Mouse (Mus musculus) urinary bladder, postnatal 14 days (tissue): ENCODE results near the gene Kif3a.
A peak's percentile ranks its signal among the peaks of the same experiment; 100 is the strongest.

ENCODE experiments used
- DNase-seq: peaks from one replicate; pipeline ENCODE4 v3.0.0; 2021; ENCODE audit warnings: low spot score

Gene Kif3a

DNA sequence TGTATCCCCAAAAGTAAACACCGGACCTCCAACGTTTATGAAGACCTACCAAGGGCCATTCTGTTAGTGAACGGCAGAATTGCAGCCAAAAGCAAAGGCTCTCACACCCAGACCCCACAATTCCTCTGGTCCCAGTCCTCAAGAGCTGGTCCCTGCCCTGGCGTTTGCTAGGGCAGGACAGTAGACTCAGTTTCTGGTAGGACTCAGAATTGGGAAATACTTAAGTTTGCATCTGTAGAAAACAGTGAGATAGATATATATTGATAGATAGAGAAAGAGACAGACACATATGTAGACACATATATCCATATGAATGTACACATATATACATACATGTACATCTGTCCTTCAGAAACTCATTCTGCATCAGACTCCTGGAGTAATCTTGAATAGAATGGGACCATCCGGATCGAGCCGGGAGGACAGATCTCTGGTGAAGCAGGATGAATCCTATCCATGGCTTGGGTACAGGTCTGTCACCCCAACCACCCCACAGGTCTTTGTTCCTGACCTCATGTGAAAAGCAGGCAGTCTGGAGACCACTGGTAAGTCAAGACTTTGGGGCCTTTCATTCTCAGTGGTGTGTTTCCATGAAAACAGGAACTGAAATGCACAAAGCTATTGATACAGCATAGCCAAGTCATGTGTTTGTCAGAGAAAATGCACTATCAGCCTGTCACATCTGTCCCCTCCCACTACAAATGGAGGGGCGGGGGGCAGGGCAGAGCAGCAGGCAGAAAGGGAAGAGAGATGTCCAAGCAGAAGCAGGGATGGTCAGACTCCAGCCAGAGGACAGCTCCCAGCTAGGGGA is 49.8 kb downstream of the Kif3a start:
- no peak for DNase-seq

DNA sequence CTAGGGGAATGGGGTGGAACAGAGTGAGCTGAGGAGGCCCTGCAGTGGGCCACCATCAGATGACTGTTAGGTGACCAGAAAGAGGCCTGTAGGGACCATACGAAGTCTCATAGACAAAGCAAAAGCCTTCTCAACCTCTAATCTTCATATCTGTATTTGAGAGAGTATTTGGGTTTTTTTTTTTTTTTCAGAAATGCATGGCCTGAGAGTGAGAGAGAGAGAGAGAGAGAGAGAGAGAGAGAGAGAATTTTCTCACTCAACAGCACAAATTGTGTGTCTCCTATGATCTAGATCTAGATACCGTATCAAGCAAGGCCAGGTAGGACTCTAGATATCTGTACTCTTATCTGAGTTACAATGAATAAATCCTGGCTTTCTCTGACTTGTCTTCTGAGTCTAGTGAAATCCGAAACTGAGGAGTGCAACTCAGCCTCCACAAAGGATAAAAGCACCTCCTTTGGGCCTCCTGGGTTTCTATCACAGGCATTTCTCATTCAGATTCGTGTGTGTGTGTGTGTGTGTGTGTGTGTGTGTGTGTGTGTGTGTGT is 50.5 kb downstream of the Kif3a start:
- no peak for DNase-seq

DNA sequence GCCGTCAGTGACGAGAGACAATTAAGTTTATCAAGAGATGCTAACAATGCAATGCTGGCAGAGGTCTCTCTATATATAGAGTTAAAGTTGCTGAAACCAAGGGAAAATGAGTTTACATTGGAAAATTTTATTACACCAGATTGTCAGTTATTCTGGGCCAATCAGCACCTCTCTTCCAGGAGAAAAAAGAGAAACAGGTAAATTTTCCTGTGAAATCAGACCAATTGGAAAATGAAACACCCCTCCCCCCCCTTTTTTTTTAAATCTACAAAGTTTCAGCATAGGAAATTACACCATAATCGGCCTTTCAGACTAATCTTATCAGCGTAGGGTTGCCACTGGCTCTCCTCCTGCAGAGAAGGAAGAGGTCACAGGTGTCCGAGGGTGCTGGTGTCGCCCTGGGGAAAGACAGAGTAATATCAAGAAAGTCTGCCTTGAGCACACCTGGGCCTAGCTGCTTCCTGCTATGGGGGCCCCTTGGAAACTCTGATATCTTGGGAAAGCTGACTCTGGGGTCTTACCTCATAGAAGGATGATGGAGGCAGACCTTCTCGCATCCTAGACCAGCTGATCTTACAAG is 51.5 kb downstream of the Kif3a start, which contains the start of gene Il4:
Gene Il4, minus strand, starts transcription at position 51 of the 580 bp plus-strand sequence.
- no peak for DNase-seq

DNA sequence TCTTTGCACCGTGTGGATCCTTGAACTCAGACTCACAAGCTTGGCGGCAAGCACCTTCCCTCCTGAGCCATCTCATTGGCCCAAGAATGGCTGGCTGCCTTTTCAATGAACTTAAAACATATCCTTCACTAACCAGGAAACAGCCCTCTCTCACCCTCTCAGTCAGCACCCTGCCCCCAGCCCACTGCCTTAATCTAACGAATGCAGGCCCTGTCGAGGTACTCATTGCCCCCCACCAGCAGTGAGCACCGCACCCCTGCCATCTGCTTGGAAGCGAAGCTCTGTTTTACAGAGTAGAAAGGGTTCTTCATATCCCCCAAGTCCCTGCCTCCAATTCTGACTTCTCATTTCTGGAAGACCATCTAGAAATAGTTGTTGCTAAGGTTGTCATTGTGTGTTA is 52.2 kb downstream of the Kif3a start:
- no peak for DNase-seq

DNA sequence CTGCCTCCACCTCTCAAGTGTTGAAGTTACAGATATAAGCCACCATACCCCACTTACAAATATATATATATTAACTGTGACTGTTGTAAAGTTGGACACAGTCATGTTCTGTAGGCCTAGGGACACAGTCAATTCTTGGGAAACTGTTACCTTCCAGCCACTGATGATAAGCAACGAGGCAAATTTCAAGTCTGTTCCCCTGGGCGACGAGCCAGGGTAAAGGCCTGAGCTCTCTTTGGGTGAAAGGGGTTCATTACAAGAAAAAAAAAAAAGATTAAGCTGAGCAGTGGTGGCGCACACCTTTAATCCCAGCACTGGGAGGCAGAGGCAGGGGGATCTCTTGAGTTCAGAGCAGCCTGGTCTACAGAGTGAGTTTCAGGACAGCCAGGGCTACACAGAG is 52.9 kb downstream of the Kif3a start:
- DNase-seq: no peak

DNA sequence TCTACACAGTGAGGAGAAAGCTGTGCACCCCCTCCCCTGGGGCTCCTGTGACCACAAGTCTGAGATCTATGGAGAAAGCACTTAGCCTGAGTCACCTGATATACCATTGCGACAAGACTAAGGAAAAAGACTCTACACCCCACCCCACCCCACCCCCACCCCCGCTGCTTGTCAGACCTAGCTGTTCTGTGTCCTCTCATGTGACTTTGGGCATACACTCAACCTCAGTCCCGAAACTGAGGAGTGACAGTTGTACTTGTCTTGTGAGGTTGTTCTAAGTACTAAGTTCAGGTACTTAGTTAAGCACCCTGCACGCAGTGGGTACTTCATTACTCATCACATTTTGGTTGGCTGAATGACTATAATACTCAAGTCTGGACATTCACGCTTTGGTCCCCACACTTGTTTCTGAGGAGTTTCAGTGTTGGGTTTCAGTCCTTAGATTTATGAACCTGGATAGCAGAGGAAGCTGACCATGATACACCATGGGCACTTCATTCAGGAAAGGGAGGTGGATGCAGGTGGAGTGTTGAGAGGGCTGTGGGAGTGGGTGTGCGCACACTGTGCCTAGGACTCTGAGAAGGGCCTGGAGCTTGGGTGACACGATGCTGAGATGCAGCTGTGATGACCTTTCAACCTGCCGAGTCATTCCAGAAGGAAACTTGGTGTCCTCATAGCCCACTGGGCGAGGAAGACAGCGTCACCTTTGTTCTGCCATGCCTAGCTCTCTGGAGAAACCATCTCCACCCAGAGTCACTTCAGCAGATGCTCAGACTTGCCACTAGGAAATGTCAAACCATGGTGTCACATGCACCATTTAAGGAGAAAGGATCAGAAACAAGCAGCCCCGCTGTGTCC is 54.6 kb downstream of the Kif3a start:
- no peak for DNase-seq

DNA sequence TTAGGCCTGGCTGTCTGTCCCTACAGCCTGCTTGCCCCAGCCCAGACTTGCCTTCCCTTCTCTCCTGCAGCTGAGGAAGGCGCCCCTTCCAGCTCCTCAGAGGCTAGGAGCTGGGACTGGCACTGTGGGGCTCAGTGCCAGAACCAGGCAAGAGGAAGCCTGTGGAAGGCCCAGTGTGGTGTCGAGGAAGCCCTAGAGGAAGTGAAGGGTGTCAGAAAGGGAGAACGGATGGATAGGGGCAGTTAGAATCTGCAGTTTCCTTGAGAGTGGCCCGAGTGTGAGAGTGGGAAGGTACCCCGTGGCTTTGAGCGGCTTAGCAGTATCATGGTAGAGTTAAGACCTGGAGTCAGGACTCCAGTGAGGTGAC is 55.2 kb downstream of the Kif3a start:
- no peak for DNase-seq

DNA sequence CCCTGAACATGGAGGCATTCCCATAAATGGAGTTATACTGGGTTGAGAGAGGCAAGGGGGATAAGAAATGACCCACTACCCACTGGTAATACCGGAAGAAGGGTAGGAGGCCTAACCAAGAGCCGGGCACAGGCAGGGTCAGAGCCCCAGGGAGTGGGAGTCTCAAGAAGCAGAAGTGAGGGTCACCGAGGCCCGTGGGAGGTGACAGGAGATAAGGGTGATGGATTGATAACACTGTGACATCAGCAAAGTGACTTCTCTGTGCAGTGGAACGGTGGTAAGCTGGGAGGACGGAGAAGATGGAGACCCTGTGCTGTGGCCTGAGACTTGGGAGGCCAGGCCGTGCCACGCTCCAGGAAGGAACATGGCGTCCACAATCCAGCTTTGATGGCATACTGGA is 56.4 kb downstream of the Kif3a start:
- DNase-seq: no peak

DNA sequence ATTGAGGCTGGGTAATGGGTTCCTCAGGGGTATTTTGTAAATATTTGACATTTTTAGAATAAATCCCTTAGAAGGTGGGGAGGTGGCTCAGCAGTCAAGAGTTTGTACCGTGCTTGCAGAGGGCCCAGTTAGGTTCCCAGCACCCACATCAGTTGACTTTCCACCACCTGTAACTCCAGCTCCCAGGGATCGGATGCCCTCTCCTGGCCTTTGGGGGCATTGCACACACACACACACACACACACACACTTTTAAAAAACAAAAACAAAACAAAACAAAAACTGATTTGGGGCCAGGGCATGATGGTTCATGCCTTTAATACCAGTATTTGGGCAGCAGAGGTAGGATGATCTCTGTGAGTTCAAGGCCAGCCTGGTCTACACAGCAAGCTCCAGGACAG is 56.9 kb downstream of the Kif3a start:
- DNase-seq: no peak

DNA sequence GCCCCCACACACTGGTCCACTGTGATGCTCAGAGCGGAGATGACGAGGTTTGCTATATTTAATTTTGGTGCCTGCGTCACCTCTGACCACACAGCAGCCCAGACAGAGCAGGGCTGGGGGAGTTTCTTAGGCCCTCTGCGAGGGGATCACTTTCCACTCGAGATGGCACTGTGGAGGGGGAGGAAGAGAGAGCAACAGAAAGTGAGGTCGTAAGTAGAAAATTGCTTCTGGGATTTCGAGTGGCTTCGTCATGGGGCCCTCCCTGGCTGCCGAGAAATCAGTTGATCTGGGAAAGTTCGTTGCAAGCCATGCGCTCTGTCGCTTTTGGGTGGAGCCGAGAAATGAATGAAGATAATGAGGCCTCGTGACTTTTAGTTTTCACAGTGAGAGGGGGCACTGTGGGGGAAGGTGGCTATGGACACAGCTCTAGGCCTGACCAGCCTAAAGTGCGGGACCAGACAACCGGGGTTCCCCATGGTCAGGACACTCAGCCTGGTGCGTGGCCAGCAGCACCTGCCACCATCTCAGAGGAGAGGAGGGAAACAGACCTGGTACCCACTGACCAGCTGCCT is 59.7 kb downstream of the Kif3a start:
- no peak for DNase-seq

DNA sequence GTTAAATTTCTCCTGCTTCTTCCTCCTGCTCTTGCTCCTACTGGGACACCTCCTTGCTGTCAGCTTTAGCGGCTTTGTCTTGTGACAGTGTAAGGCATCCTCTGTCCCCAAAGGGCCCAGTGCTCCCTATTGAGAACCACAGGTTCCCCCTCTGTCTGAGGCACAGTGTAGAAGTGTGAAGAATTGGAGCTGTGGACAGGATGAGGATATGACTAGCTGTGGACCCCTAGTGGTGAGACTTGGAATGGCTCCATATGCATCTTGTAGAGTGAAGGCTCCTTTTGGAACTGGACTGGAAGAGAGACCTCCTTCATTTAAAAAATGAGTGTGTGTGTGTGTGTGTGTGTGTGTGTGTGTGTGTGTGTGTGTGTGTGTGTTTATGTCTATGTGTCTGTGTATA is 60.7 kb downstream of the Kif3a start:
- DNase-seq: peak; percentile 83

DNA sequence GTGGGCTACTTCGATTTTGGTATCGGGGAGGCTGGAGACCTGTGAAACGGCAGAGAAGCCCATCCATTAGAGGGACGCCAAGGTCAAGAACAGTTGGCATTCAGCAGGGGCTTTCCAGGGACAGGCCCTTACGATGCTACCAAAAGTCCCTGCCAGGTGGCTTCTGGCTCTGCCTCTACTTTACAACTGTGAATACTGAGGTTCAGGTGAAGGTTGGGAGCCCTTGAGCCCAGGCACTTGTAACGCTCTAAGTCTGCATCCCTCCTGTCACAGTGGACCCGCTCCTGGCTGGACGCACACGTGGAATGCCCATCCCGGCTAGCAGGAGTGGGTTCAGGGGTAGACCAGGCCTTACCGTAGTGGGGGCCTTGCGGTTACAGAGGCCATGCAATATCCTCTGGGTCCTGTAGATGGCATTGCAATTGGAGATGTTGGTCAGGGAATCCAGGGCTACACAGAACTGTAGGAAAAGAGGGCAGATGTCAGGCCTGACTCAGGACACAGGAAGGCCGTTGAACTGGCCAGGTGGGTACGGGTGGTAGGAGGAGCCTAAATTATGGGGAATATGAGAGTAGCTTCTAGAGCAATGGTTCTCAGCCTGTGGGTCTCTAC is 65.0 kb downstream of the Kif3a start:
- no peak for DNase-seq

DNA sequence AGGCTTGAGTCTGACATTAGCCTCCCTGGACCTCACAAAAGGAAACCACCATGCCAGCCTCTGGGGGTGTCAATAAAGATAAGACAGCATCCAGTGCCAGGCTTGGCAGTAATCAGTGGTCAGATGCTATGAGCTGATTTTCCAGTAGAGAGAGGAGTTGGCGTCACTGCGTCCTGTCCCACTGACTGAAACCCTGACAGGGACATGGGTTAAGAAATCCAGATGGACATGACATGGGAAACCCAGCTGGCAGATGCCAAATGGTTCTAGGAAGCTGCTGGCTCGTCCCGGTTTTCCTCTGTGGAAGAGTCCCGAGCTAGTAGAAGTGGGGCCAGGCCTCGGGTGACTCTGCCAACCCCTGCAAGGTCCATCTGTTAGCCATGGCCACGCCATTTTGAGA is 66.5 kb downstream of the Kif3a start:
- DNase-seq: no peak

DNA sequence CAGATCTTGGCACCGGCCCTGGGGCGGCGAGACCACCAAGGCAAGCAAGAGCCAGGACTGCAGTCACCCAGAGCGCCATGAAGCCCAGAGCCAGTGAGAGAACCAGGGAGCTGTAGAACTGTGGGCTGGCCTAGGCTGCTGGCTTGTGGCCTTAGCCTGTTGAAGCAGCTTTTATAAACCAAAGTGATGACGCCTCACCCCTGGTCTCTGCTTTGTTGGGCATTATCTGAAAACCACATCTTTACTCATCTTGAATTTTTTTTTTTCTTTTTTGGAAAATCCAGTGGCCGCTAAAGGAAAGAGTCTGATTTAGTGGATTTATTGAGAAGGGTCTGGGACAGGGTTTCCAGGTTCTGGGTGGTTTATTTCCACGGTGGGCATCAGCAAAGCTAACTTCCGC is 67.4 kb downstream of the Kif3a start, which contains the start of gene Il13:
Gene Il13, minus strand, starts transcription at position 147 of the 400 bp plus-strand sequence.
- DNase-seq: no peak

DNA sequence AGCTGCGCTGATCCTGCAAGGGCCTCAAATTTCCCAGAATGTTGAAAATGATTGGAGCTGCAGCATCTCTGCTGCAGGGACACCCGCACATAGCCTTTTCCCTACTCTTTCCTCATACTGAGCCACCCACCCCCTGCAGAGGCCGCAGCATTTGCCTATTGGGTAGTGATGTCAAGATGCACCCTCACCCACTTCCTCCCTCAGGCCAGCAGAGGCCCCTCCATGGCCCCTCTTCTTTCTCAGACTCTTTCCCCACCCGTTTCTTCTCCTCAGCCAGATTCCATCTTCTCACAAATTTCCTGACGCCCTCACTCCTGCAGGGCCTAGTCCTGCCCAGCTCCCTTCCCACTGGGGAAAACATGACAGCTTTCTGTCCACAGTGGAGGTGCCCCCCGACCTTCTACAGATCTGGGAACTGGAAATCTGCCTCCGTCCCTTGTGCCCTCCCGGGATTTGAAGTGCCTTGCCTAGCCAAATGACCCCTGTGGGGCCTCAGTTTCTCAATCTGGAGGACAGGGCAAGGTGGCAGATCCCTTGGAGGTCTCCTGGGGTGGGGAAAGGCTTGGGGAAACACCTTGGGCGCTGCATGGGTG is 68.5 kb downstream of the Kif3a start:
- no peak for DNase-seq

DNA sequence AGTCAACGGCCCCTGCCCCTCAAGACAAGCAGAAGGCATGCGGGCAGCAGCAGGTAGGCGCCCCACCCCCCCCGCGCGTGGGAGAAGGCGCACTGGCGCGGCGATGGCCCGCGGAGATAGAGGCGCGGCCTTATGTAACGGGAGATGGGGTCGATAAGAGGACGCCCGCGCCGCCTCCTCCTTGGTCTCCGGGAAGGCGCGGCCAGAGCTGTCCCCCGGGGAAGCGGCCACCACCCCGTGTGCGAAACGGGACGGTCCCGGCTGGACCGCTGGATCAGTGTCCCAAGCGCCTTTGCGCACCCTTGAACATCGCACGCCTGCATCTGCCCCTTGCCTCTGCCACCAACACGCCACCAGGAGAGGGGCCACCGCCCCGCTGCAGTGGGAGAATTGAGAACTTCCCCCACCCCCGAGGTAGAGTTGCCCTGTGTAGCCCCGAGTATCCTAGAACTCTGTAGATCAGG is 69.0 kb downstream of the Kif3a start:
- peak; percentile 41 for DNase-seq

DNA sequence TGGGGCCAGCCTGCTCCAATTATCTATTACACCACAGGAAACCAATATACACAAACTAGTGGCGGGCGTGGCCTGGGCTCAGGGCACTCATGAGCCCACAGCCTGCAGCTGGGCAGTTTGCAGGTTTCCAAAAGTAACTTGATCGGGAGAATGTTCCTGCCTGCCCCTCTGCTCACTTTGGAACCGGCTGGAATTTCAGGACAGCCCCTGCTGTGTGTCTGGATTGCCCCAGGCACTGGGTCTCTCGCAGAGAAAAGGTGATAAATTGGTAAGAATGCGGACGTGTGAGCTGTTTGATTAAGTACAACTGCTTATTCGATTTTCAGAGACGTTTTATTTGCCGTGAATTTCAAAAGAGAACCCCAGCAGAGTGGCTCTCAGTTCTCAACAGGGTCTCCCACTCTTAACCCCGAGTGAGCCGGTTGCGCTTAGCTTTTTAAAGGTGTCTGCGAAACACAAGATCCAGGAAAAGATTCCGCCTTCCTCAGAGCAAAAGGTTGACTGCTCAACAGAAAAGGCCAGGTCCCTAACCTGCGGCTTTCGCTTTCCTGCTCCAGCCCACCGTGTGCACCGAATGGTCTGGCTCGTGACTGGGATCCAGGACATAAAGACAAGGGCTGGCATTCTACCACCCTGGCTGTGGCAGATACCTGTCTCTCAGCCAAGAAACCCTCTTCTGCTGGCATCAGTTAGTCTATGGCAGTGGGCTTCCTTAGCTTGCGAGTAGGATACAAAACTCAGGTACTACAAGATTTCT is 70.0 kb downstream of the Kif3a start:
- DNase-seq: no peak

DNA sequence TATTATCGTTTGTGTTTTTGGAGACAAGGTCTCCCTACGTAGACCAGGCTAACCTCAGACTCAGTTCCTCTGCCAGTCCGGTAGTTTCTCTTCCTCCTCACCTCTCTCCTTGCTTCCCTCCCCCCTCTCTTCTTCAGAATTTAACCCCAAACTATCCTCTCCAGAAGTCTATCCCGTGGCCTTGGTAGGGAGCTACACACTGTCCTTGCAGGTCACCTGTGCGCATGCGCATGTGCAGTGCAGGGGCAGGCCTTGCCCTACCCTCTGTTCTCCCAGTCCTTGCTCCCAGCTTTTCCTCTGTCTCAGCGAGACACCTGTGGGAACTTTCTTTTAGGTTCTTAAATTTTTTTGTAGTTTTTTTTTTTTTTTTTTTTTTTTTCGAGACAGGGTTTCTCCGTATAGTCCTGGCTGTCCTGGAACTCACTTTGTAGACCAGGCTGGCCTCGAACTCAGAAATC is 70.7 kb downstream of the Kif3a start:
- no peak for DNase-seq

DNA sequence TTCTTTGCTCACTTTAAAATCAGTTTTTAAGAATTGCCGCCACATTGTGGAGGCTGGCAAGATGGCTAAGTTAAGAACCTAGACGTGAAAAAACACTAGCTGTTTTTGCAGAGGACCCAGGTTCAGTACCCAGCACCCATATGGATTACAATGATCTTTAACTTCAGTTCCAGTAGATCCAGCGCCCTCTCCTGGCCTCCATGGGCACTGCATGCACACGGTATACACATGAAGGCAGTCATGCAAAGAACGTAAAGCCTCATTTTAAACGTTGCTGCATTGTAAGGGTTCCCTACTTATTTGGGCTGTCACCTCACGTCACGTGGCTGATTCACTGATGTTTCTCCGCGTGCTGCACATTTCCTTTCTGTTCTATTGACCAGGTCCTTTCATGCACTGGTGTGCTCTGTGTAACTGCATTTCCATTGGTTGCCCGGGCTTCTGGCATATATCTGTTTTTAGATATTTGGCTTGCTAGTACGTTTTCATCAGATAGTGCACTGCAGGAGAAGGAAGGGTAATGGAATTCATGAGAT is 75.6 kb downstream of the Kif3a start:
- DNase-seq: no peak

DNA sequence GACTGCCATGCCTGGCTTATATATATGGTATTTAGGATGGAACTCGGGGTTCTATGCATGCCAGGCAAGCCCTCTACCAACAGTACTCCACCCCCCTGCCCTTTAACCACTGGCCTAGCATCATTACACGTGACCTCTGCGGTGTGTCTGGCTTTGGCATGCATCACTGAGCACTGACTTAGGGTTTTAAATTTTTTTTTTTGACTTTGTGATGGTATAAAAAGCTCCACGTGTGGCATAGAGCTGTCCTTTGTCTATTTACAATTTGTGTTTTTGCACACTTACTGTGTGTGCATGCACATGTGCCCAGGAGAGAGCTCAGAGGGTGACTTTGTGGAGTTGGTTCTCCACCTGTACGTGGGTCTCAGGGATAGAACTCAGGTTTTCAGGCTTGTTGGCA is 76.8 kb downstream of the Kif3a start:
- no peak for DNase-seq
